Mouse (Mus musculus): ENCODE data around the gene Psmd14. TPM values are rescaled to one million over a fixed set of nuclear protein-coding genes. Genes with fewer than 3 reads are reported as not detected.

The Psmd14 gene
- polyA plus RNA-seq, 1 experiment from 2014 or later: 120 TPM

DNA sequence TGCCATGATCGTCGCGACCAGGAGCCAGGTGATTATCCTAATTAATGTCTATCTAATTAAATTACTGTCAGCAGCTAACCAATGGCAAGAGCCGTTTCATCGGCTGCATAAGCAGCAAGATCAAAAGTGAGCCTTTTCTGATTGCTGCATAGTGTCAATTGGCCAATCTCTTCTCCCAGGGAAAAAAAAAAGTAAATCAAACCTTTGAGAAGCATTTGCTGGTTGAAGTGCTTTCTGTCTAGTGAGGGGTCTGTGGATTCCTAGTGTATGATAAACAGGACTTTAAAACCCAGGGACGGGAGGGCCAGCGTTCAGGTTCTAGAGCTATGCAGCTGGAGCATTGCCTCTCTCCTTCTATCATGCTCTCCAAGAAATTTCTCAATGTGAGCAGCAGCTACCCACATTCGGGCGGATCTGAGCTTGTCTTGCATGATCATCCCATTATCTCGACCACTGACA lies 92.9 kb downstream of the Psmd14 start:
- no peak overlapping the region for H3K4me3 ChIP-seq (ENCODE audit: low read depth, low read length)
- peaks cover 62% of the 10 kb centered on the region for H3K27me3 ChIP-seq (replicated peaks; ENCODE audit: control insufficient read depth, insufficient read depth, low read length)
- H3K9ac ChIP-seq (ENCODE audit: low read depth, low read length): no peak overlapping the region
- no peaks in the 10 kb centered on the region for H3K36me3 ChIP-seq (ENCODE audit: control insufficient read depth, insufficient read depth)
- no peak for ATAC-seq
- H3K4me2 ChIP-seq (replicated peaks; ENCODE audit: low read depth): no peak overlapping the region
- H3K4me1 ChIP-seq (replicated peaks; ENCODE audit: control insufficient read depth, insufficient read depth, low read length): 0 out of 2 replicates have a peak, but pooled peaks cover 4% of the 10 kb centered on the region
- no peak for TF ChIP-seq CTCF (IDR thresholded peaks at IDR 0.05; ENCODE audit: low read depth)
- H3K9me3 ChIP-seq (ENCODE audit: control insufficient read depth): no peaks in the 10 kb centered on the region
- 2% methylated on average over 10 of the region's 10 CpGs for WGBS
- H3K27ac ChIP-seq (ENCODE audit: low read depth, low read length): no peak overlapping the region

DNA sequence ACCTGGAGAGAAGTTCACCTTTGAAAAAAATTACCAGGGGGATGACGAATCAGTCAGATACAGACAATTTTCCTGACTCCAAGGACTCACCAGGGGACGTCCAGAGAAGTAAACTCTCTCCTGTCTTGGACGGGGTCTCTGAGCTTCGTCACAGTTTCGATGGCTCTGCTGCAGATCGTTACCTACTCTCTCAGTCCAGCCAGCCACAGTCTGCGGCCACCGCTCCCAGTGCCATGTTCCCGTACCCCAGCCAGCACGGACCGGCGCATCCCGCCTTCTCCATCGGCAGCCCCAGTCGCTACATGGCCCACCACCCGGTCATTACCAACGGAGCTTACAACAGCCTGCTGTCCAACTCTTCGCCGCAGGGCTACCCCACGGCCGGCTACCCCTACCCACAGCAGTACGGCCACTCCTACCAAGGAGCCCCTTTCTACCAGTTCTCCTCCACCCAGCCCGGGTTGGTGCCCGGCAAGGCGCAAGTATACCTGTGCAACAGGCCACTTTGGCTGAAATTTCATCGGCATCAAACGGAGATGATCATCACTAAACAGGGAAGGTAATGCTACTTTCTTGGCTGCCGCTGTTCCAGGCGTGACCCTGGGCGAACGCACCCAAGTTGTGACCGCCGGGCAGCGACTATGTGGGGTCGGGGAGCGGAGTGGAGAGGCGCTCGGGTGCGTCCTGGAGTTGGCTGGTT lies 93.5 kb downstream of the Psmd14 start:
- Histone ChIP-seq H3K27ac (ENCODE audit: low read depth, low read length) (no peak overlapping the region), H3K4me3 (ENCODE audit: low read depth, low read length) (no peak overlapping the region), H3K9ac (ENCODE audit: low read depth, low read length) (no peak overlapping the region), H3K9me3 (ENCODE audit: control insufficient read depth) (no peaks in the 10 kb centered on the region), H3K36me3 (ENCODE audit: control insufficient read depth, insufficient read depth) (no peaks in the 10 kb centered on the region), H3K27me3 (replicated peaks; ENCODE audit: control insufficient read depth, insufficient read depth, low read length) (peaks cover 68% of the 10 kb centered on the region), H3K4me1 (replicated peaks; ENCODE audit: control insufficient read depth, insufficient read depth, low read length) (0 out of 2 replicates have a peak, but pooled peaks cover 4% of the 10 kb centered on the region), H3K4me2 (replicated peaks; ENCODE audit: low read depth) (peak overlapping the region; percentile 25; the same call in 1 of the 2 replicates)
- ATAC-seq: no peak
- 2% methylated on average over 39 of the region's 39 CpGs for WGBS
- TF ChIP-seq CTCF (IDR thresholded peaks at IDR 0.05; ENCODE audit: low read depth): no peak

DNA sequence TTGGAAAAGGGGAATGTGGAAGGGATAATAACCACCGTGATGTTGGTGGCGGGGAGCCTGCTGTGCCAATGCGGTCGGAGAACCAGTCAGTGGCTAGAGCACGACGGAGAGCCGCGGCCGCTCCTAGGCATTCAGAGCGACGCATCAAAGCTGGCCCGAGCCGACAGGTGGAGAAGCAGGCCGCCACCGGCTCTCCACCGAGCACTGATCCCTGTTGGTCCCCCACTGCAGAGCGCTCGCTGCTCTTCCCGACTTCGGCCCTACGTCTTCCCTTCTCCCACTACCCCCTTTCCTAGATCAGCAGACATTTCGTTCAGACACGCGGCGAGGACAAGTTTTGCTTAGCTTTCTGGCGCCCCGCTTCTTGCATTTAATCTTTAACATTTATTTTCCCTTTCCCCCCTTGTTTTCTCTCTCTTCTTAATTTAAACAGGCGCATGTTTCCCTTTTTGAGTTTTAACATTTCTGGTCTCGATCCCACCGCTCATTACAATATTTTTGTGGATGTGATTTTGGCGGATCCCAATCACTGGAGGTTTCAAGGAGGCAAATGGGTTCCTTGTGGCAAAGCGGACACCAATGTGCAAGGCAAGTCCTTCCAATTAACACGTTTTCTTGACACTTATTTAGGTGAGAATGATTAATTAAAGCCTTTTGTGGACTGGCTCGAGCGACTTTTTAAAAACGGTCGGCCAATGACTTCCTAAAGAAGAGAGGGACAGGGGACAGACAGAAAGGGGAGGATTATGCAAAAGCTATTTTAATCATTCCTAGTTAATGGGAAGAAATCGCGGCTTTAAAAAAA lies 94.2 kb downstream of the Psmd14 start:
- ATAC-seq: no peak
- Histone ChIP-seq H3K9ac (ENCODE audit: low read depth, low read length) (no peak overlapping the region), H3K27me3 (replicated peaks; ENCODE audit: control insufficient read depth, insufficient read depth, low read length) (peaks cover 75% of the 10 kb centered on the region), H3K4me1 (replicated peaks; ENCODE audit: control insufficient read depth, insufficient read depth, low read length) (0 out of 2 replicates have a peak, but pooled peaks cover 4% of the 10 kb centered on the region), H3K9me3 (ENCODE audit: control insufficient read depth) (no peaks in the 10 kb centered on the region), H3K36me3 (ENCODE audit: control insufficient read depth, insufficient read depth) (no peaks in the 10 kb centered on the region), H3K4me3 (ENCODE audit: low read depth, low read length) (no peak overlapping the region), H3K27ac (ENCODE audit: low read depth, low read length) (no peak overlapping the region), H3K4me2 (replicated peaks; ENCODE audit: low read depth) (peak overlapping the region; percentile 25; the same call in 1 of the 2 replicates)
- 2% methylated on average over 39 of the region's 39 CpGs for WGBS
- TF ChIP-seq CTCF (IDR thresholded peaks at IDR 0.05; ENCODE audit: low read depth): no peak

DNA sequence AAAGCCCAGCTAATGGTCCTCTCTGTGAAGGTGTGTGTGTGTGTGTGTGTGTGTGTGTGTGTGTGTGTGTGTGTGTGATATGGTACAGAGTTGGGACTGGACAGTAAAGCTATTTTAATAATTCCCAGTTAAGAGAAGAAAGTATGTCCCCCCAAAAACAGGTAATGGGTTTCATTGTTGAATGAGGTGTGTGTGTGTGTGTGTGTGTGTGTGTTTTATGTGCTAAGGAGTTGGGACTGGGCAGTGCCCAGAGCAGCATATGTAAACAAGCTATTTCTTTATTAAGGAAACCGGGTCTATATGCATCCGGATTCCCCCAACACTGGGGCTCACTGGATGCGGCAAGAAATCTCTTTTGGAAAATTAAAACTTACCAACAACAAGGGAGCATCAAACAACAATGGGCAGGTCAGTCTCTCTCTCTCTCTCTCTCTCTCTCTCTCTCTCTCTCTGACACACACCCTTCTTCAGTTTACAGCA lies 94.9 kb downstream of the Psmd14 start:
- Histone ChIP-seq H3K27ac (ENCODE audit: low read depth, low read length) (no peak overlapping the region), H3K27me3 (replicated peaks; ENCODE audit: control insufficient read depth, insufficient read depth, low read length) (peaks cover 82% of the 10 kb centered on the region), H3K4me2 (replicated peaks; ENCODE audit: low read depth) (no peak overlapping the region), H3K9ac (ENCODE audit: low read depth, low read length) (no peak overlapping the region), H3K36me3 (ENCODE audit: control insufficient read depth, insufficient read depth) (no peaks in the 10 kb centered on the region), H3K4me3 (ENCODE audit: low read depth, low read length) (no peak overlapping the region), H3K9me3 (ENCODE audit: control insufficient read depth) (no peaks in the 10 kb centered on the region), H3K4me1 (replicated peaks; ENCODE audit: control insufficient read depth, insufficient read depth, low read length) (0 out of 2 replicates have a peak, but pooled peaks cover 4% of the 10 kb centered on the region)
- whole genome bisulfite sequencing: 8% methylated on average over 3 of the region's 3 CpGs
- no peak for ATAC-seq
- no peak for TF ChIP-seq CTCF (IDR thresholded peaks at IDR 0.05; ENCODE audit: low read depth)

DNA sequence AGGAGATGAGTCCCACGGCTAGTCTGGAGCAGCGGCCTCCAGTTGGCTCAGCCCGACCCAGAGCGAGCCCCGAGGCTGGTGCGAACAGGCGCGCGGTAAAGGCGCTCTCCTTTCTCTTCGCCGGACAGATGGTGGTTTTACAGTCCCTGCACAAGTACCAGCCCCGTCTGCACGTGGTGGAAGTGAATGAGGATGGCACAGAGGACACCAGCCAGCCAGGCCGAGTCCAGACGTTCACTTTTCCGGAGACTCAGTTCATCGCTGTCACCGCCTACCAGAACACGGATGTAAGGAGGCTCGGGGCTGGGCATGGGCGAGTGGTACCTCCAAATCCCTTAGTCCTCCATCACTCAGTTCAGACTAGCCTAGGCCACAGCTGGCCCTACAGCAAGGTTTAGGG lies 95.7 kb downstream of the Psmd14 start:
- no peak for TF ChIP-seq CTCF (IDR thresholded peaks at IDR 0.05; ENCODE audit: low read depth)
- H3K27ac ChIP-seq (ENCODE audit: low read depth, low read length): no peak overlapping the region
- no peak overlapping the region for H3K9ac ChIP-seq (ENCODE audit: low read depth, low read length)
- H3K27me3 ChIP-seq (replicated peaks; ENCODE audit: control insufficient read depth, insufficient read depth, low read length): peaks cover 86% of the 10 kb centered on the region
- no peak for ATAC-seq
- no peaks in the 10 kb centered on the region for H3K36me3 ChIP-seq (ENCODE audit: control insufficient read depth, insufficient read depth)
- 0 out of 2 replicates have a peak, but pooled peaks cover 8% of the 10 kb centered on the region for H3K4me1 ChIP-seq (replicated peaks; ENCODE audit: control insufficient read depth, insufficient read depth, low read length)
- 3% methylated on average over 22 of the region's 22 CpGs for WGBS
- no peaks in the 10 kb centered on the region for H3K9me3 ChIP-seq (ENCODE audit: control insufficient read depth)
- no peak overlapping the region for H3K4me2 ChIP-seq (replicated peaks; ENCODE audit: low read depth)
- H3K4me3 ChIP-seq (ENCODE audit: low read depth, low read length): 0 out of 2 replicates have a peak overlapping the region, but pooled peaks have one; percentile 4

DNA sequence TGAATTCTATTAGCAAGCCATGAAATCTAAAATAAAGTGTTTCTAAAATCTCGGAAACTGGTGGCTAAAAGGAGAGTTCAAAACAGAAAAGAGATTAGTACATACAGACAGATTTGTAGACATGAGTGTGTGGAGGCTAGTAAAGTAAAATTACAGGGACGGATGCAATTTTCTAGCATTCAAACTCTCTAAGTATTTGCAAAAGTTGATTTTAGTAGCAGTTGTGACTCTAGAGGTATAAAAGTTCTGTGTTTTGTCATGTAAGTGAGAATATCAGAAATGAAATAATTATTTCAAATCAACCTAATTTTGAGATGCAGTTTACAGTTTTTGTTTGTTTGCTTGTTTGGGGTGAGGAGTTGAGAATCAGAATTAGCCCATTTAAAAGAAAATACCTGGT lies 96.3 kb downstream of the Psmd14 start:
- 37% methylated on average over 2 of the region's 2 CpGs for WGBS
- H3K27me3 ChIP-seq (replicated peaks; ENCODE audit: control insufficient read depth, insufficient read depth, low read length): peaks cover 86% of the 10 kb centered on the region

More for the DNA sequence above, 96.3 kb downstream of the Psmd14 start:
- ATAC-seq: no peak
- Histone ChIP-seq H3K36me3 (ENCODE audit: control insufficient read depth, insufficient read depth) (no peaks in the 10 kb centered on the region), H3K4me3 (ENCODE audit: low read depth, low read length) (no peak overlapping the region), H3K4me2 (replicated peaks; ENCODE audit: low read depth) (no peak overlapping the region), H3K27ac (ENCODE audit: low read depth, low read length) (no peak overlapping the region), H3K9ac (ENCODE audit: low read depth, low read length) (no peak overlapping the region), H3K4me1 (replicated peaks; ENCODE audit: control insufficient read depth, insufficient read depth, low read length) (peaks cover 8% of the 10 kb centered on the region; the same call in 1 of the 2 replicates), H3K9me3 (ENCODE audit: control insufficient read depth) (no peaks in the 10 kb centered on the region)
- no peak for TF ChIP-seq CTCF (IDR thresholded peaks at IDR 0.05; ENCODE audit: low read depth)
